Mouse (Mus musculus) stomach, postnatal 0 days (tissue): Measurements from ENCODE around the gene Srcap. TPM values are rescaled to one million over a fixed set of nuclear protein-coding genes. Genes with fewer than 3 reads are reported as not detected.

Source experiments
- ATAC-seq: fragments of 200-750 bp; cut with Nextera tagmentation; 2 replicates; pipeline ENCODE4 v1.8.0; 2017; ENCODE audit not compliant: low FRiP score, low TSS enrichment
- DNase-seq: peaks from one replicate; pipeline ENCODE4 v3.0.0-alpha.2; 2016; ENCODE audit warnings: low spot score
- H3K27ac ChIP-seq: fragments of 300-500 bp; sonication (generic); replicated peaks from 2 replicates; pipeline ENCODE4 v1.5.1; 2014; ENCODE audit warnings: mild to moderate bottlenecking, control low read depth
- H3K27me3 ChIP-seq: fragments of 300-500 bp; sonication (generic); 2 replicates; pipeline ENCODE4 v1.6.1; 2014; ENCODE audit warnings: low read length; ENCODE audit not compliant: control insufficient read depth, insufficient read depth
- H3K36me3 ChIP-seq: fragments of 300-500 bp; sonication (generic); 2 replicates; pipeline ENCODE4 v1.6.1; 2014; ENCODE audit warnings: low read length, mixed read lengths; ENCODE audit not compliant: control insufficient read depth, insufficient read depth
- H3K4me1 ChIP-seq: fragments of 300-500 bp; sonication (generic); replicated peaks from 2 replicates; pipeline ENCODE4 v1.6.1; 2014; ENCODE audit warnings: antibody characterized with exemption; ENCODE audit not compliant: control insufficient read depth, insufficient read depth
- H3K4me2 ChIP-seq: fragments of 300-500 bp; sonication (generic); replicated peaks from 2 replicates; pipeline ENCODE4 v1.6.1; 2014; ENCODE audit warnings: low read depth, mild to moderate bottlenecking, control low read depth, moderate library complexity
- H3K4me3 ChIP-seq: fragments of 300-500 bp; sonication (generic); 2 replicates; pipeline ENCODE4 v1.5.1; 2014; ENCODE audit warnings: low read depth, low read length, control low read depth
- H3K9ac ChIP-seq: fragments of 300-500 bp; sonication (generic); 2 replicates; pipeline ENCODE4 v1.6.1; 2014; ENCODE audit warnings: mild to moderate bottlenecking, low read length, control low read depth, mixed read lengths
- H3K9me3 ChIP-seq: fragments of 300-500 bp; sonication (generic); 2 replicates; pipeline ENCODE4 v1.6.1; 2016; ENCODE audit warnings: low read length; ENCODE audit not compliant: control insufficient read depth
- CTCF ChIP-seq: IDR thresholded peaks from 2 replicates; pipeline ENCODE4 v1.5.1; 2016; ENCODE audit warnings: antibody characterized with exemption, low read depth, mild to moderate bottlenecking, moderate library complexity
- EP300 ChIP-seq: optimal IDR thresholded peaks from 2 replicates; pipeline ENCODE3; 2016; ENCODE audit warnings: antibody characterized with exemption
- WGBS: fragments of 180-500 bp; shearing (Covaris S2); extraction: QIAGEN DNeasy Blood & Tissue Kit; methylation state at CpG from one replicate; pipeline ENCODE4 v1.1.7; 2014; 5-methylcytosine and 5-hydroxymethylcytosine counted together
- polyA plus RNA-seq: library from polyadenylated mRNA; unstranded; fragments of >200 nt; fragmentation: Nextera tagmentation; extraction: Ambion mirVana; gene quantifications from 2 replicates; pipeline ENCODE4 v1.2.1, GENCODE M21; 2015

The Srcap gene
- polyA plus RNA-seq, 1 experiment from 2014 or later = 13.0 TPM

- DNase-seq (peak; percentile 96), ATAC-seq (peak; percentile 85)
- peak overlapping the region; percentile 98 for H3K27ac ChIP-seq
- TF ChIP-seq CTCF (no peak; the same call in none of the 2 replicates), EP300 (peak; percentile 91)
- H3K36me3 ChIP-seq = peaks cover 4% of the 10 kb centered on the region; the same call in 1 of the 2 replicates
- H3K27me3 ChIP-seq = no peaks in the 10 kb centered on the region
- peak overlapping the region; percentile 90 for H3K9ac ChIP-seq
- WGBS = under 1% methylated on average over 44 of the region's 93 CpGs
- H3K9me3 ChIP-seq = no peaks in the 10 kb centered on the region
- peak overlapping the region; percentile 64 for H3K4me2 ChIP-seq
- peak overlapping the region; percentile 72 for H3K4me3 ChIP-seq
- H3K4me1 ChIP-seq = no peaks in the 10 kb centered on the region
These were observed 640 bp downstream of the Srcap start for GRCm38 (mm10) chr7:127512231-127513015.

- Histone ChIP-seq H3K27ac (peak overlapping the region; percentile 98), H3K27me3 (no peaks in the 10 kb centered on the region), H3K9me3 (no peaks in the 10 kb centered on the region), H3K9ac (peak overlapping the region; percentile 90; the same call in 1 of the 2 replicates), H3K4me1 (no peaks in the 10 kb centered on the region), H3K4me3 (peak overlapping the region; percentile 72), H3K36me3 (peaks cover 6% of the 10 kb centered on the region; the same call in 1 of the 2 replicates), H3K4me2 (peak overlapping the region; percentile 64)
- TF ChIP-seq EP300 (peak; percentile 9), CTCF (no peak)
- DNase-seq = no peak
- peak; percentile 21; the same call in 1 of the 2 replicates for ATAC-seq
- 19% methylated on average over 8 of the region's 8 CpGs for WGBS
These were observed 1.2 kb downstream of the Srcap start for GRCm38 (mm10) chr7:127513016-127513390.

DNA sequence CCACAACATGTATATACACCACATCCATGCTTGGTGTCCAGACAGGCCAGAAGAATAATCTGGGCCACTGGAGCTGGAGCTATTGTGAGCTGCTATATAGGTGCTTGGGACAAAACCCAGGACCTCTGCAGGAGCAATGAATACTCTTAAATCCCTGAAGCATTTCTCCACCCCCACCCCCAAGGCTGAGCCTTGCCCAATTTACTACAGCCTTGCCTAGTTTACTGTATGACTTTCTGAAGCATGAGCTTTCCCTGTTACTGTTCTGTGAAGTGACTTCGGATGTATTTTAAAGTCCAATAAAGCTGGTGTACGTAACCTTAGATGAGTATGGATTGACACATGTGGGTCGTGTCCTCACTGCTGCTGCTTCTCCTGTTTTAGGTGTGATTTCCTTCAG, 2.0 kb downstream of the Srcap start:
- WGBS = 62% methylated on average over 3 of the region's 3 CpGs
- ATAC-seq (no peak), DNase-seq (no peak)
- TF ChIP-seq EP300 (no peak), CTCF (no peak)
- peak overlapping the region; percentile 72; the same call in 1 of the 2 replicates for H3K4me3 ChIP-seq
- peak overlapping the region; percentile 98 for H3K27ac ChIP-seq
- H3K4me1 ChIP-seq = no peaks in the 10 kb centered on the region
- no peaks in the 10 kb centered on the region for H3K9me3 ChIP-seq
- H3K36me3 ChIP-seq = peaks cover 7% of the 10 kb centered on the region; the same call in 1 of the 2 replicates
- H3K4me2 ChIP-seq = peak overlapping the region; percentile 64
- no peaks in the 10 kb centered on the region for H3K27me3 ChIP-seq
- no peak overlapping the region for H3K9ac ChIP-seq

DNA sequence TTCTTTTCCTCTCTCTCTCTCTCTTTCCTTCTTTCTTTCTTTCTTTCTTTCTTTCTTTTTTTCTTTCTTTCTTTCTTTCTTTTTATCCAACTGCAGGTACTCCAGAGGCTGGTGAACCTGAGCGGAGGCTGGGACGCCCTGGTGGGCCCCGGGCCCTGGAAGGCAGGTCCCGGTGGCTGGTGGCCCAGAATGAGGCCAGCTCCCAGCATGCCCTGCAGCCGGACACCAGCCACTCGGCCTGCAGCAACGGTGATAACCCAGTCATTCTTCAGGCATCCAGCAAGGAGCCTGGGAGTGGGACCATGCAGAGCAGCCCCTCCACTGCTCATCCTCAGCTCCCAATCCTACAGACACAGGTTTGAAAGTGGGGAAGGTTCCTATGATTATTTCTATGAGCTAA, 4.1 kb downstream of the Srcap start:
- TF ChIP-seq CTCF = no peak
- no peak for TF ChIP-seq EP300
- DNase-seq (no peak), ATAC-seq (no peak)
- 89% methylated on average over 7 of the region's 7 CpGs for WGBS
- peaks cover 9% of the 10 kb centered on the region for H3K36me3 ChIP-seq
- no peak overlapping the region for H3K4me3 ChIP-seq
- H3K9me3 ChIP-seq = no peaks in the 10 kb centered on the region
- no peak overlapping the region for H3K27ac ChIP-seq
- no peak overlapping the region for H3K9ac ChIP-seq
- H3K27me3 ChIP-seq = no peaks in the 10 kb centered on the region
- H3K4me2 ChIP-seq = no peak overlapping the region
- no peaks in the 10 kb centered on the region for H3K4me1 ChIP-seq

DNA sequence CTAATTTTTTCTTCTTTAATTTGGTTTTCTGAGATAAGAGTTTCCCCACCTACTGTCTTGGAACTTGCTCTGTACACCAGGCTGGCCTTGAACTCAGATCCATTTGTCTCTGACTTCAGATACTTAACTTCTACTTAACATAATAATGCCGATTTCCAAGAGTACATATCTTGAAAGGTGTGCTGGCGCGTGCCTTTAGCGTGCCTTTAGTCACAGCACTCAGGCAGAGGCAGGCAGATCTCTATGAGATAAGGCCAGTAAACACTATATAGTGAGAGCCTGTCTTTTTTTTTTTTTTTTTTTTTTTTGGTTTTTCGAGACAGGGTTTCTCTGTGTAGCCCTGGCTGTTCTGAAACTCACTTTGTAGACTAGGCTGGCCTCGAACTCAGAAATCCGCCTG, 4.6 kb downstream of the Srcap start:
- WGBS = 93% methylated on average over 6 of the region's 7 CpGs
- H3K27me3 ChIP-seq = no peaks in the 10 kb centered on the region
- no peak for TF ChIP-seq CTCF
- no peak for TF ChIP-seq EP300
- H3K36me3 ChIP-seq = peaks cover 12% of the 10 kb centered on the region
- no peak overlapping the region for H3K9ac ChIP-seq
- no peaks in the 10 kb centered on the region for H3K4me1 ChIP-seq
- H3K4me2 ChIP-seq = no peak overlapping the region
- no peak overlapping the region for H3K27ac ChIP-seq
- H3K9me3 ChIP-seq = no peaks in the 10 kb centered on the region
- no peak overlapping the region for H3K4me3 ChIP-seq
- ATAC-seq (no peak), DNase-seq (no peak)

- WGBS = 89% methylated on average over 3 of the region's 3 CpGs
- Histone ChIP-seq H3K27ac (no peak within 1 kb of the TSS), H3K9me3 (no peaks in the 10 kb centered on the region), H3K36me3 (peaks cover 23% of the 10 kb centered on the region), H3K9ac (no peak within 1 kb of the TSS), H3K4me1 (no peaks in the 10 kb centered on the region), H3K27me3 (no peaks in the 10 kb centered on the region), H3K4me2 (no peak within 1 kb of the TSS), H3K4me3 (no peak within 1 kb of the TSS)
- DNase-seq (no peak), ATAC-seq (no peak)
- no peak for TF ChIP-seq CTCF
These were observed 7.5 kb downstream of the Srcap start, which contains the start of gene Gm42715 for GRCm38 (mm10) chr7:127519284-127519683. TSS of gene Gm42715 (plus strand) at chr7:127519584.
